Mouse (Mus musculus): ENCODE results near the gene Kank1. TPM values are rescaled to one million over a fixed set of nuclear protein-coding genes. Genes with fewer than 3 reads are reported as not detected.

Kank1 gene
- 5.4 and 8.2 TPM in 2 replicates for polyA plus RNA-seq (2015; fragmentation: Nextera tagmentation; extraction: Ambion mirVana)

GRCm38 (mm10) chr19:25236596-25237491, at the start of gene Kank1:
TSS of gene Kank1 (plus strand) at chr19:25236975.
- TF ChIP-seq CTCF (IDR thresholded peaks at IDR 0.05; ENCODE audit: low read depth): no peak
- TF ChIP-seq EP300 (IDR thresholded peaks at IDR 0.05; ENCODE audit: low read depth): no peak
- H3K36me3 ChIP-seq (replicated peaks; ENCODE audit: insufficient read depth, low read length): no peaks in the 10 kb centered on the region
- WGBS (ENCODE audit: insufficient replicate concordance): under 1% methylated on average over 76 of the region's 76 CpGs
- peak within 1 kb of the TSS; percentile 60 for H3K4me3 ChIP-seq (ENCODE audit: low read depth, low read length)
- H3K27me3 ChIP-seq (ENCODE audit: insufficient read depth, low read length): peaks cover 36% of the 10 kb centered on the region
- ATAC-seq: peak; percentile 89
- H3K4me1 ChIP-seq (ENCODE audit: insufficient read depth): peaks cover 8% of the 10 kb centered on the region; the same call in 1 of the 2 replicates
- peak within 1 kb of the TSS; percentile 93 for H3K4me2 ChIP-seq (ENCODE audit: low read depth, low read length)
- H3K9ac ChIP-seq (replicated peaks): peak within 1 kb of the TSS; percentile 38; the same call in 1 of the 2 replicates
- no peaks in the 10 kb centered on the region for H3K9me3 ChIP-seq (ENCODE audit: low read length)
- no peak within 1 kb of the TSS for H3K27ac ChIP-seq (ENCODE audit: low read depth)
- DNase-seq: peak; percentile 67

DNA sequence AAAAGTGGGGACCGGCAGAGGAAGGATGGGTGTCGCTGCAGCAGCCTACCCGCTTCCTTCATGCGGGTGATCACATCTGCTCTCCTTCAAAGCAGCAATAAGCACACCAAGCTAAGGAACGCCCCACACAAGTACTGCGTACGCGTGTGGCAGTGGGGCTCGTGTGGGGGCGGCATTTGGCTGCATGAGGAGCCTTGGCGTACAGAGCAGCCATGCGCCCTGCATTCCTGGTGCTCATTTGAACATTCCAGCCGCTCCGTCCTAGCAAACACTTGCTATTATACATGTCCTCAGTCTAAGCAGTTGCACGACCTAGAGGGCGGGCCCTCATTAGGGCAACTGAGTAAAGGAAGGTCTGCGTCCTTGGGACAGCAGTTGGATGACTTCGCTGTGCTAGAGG, 49.1 kb upstream of the Kank1 start:
- no peak for DNase-seq
- WGBS (ENCODE audit: insufficient replicate concordance): 84% methylated on average over 18 of the region's 18 CpGs

GRCm38 (mm10) chr19:25193751-25194150, 43.0 kb upstream of the Kank1 start:
- H3K4me3 ChIP-seq (ENCODE audit: low read depth, low read length): no peak overlapping the region
- H3K9me3 ChIP-seq (ENCODE audit: low read length): no peaks in the 10 kb centered on the region
- 83% methylated on average over 9 of the region's 9 CpGs for WGBS (ENCODE audit: insufficient replicate concordance)
- ATAC-seq: no peak
- TF ChIP-seq CTCF (IDR thresholded peaks at IDR 0.05; ENCODE audit: low read depth): no peak
- no peak for TF ChIP-seq EP300 (IDR thresholded peaks at IDR 0.05; ENCODE audit: low read depth)
- DNase-seq: no peak
- H3K36me3 ChIP-seq (replicated peaks; ENCODE audit: insufficient read depth, low read length): peaks cover 58% of the 10 kb centered on the region
- H3K9ac ChIP-seq (replicated peaks): no peak overlapping the region
- no peak overlapping the region for H3K27ac ChIP-seq (ENCODE audit: low read depth)
- no peaks in the 10 kb centered on the region for H3K4me1 ChIP-seq (ENCODE audit: insufficient read depth)
- no peaks in the 10 kb centered on the region for H3K27me3 ChIP-seq (ENCODE audit: insufficient read depth, low read length)
- no peak overlapping the region for H3K4me2 ChIP-seq (ENCODE audit: low read depth, low read length)

More for the DNA sequence above, 49.1 kb upstream of the Kank1 start:
- no peak overlapping the region for H3K9ac ChIP-seq (replicated peaks)
- no peak for ATAC-seq
- no peak overlapping the region for H3K4me3 ChIP-seq (ENCODE audit: low read depth, low read length)
- no peaks in the 10 kb centered on the region for H3K9me3 ChIP-seq (ENCODE audit: low read length)
- no peaks in the 10 kb centered on the region for H3K4me1 ChIP-seq (ENCODE audit: insufficient read depth)
- TF ChIP-seq CTCF (IDR thresholded peaks at IDR 0.05; ENCODE audit: low read depth): no peak
- TF ChIP-seq EP300 (IDR thresholded peaks at IDR 0.05; ENCODE audit: low read depth): no peak
- H3K27me3 ChIP-seq (ENCODE audit: insufficient read depth, low read length): no peaks in the 10 kb centered on the region
- H3K4me2 ChIP-seq (ENCODE audit: low read depth, low read length): no peak overlapping the region
- peaks cover 75% of the 10 kb centered on the region for H3K36me3 ChIP-seq (replicated peaks; ENCODE audit: insufficient read depth, low read length)
- no peak overlapping the region for H3K27ac ChIP-seq (ENCODE audit: low read depth)

DNA sequence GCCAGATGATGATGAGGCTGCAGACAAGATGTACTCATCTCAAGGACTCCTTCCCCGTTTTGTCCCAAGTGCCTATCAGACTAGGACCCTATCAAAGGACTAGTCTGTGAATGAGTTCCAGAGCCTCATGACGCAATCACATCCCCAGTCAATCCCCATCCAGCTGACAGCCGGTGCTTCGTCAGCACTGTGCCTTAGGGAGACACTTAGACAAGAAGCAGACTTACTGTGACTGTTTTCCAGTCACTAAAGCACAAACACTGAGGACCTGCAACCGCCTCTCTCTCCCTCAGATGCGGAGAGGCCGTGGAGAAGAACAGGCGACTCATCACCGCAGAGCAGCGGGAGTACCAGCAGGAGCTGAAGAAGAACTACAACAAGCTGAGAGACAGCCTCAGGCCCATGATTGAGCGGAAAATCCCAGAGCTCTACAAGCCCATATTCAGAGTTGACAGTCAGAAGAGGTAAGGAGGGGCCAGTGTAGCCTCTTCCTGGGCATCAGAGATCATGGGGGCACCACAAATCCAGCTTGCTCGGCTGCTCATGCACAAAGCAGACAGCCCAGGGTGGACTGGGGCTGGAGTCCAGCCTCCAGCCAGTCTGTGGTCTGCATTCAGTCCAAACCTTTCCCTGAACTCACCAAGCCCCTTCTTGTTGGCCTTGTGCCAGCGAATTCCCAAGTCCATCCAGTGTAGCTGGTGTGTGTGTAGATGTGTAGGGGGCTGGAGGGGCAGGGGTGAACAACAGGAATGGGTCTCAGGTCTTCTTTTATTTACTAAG, 36.5 kb upstream of the Kank1 start:
- no peak for TF ChIP-seq EP300 (IDR thresholded peaks at IDR 0.05; ENCODE audit: low read depth)
- no peak for TF ChIP-seq CTCF (IDR thresholded peaks at IDR 0.05; ENCODE audit: low read depth)
- no peak for ATAC-seq

DNA sequence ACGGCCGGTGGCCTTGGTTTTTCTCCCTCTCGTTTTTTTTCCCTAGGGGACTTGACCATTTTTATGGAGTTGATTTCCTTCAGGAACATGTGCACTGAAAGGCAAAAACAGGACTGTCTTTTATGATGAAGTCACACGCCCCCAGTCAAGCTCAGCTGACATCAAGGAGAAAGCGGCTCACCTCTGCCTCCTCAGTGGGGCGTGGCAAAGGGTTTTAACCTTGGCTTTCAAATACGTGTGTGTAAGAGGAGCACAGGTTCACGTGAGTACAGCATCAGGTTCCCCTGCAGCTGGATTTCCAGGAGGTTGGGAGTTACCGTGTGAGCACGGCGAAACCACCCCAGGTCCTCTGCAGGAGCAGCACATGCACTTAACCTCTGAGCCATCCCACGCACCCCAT, 33.7 kb upstream of the Kank1 start:
- no peaks in the 10 kb centered on the region for H3K9me3 ChIP-seq (ENCODE audit: low read length)
- no peak overlapping the region for H3K4me3 ChIP-seq (ENCODE audit: low read depth, low read length)
- H3K4me2 ChIP-seq (ENCODE audit: low read depth, low read length): no peak overlapping the region
- H3K36me3 ChIP-seq (replicated peaks; ENCODE audit: insufficient read depth, low read length): peaks cover 19% of the 10 kb centered on the region
- ATAC-seq (no peak), DNase-seq (no peak)
- H3K27ac ChIP-seq (ENCODE audit: low read depth): no peak overlapping the region
- H3K4me1 ChIP-seq (ENCODE audit: insufficient read depth): 0 out of 2 replicates have a peak, but pooled peaks cover 3% of the 10 kb centered on the region
- 86% methylated on average over 12 of the region's 12 CpGs for WGBS (ENCODE audit: insufficient replicate concordance)
- no peaks in the 10 kb centered on the region for H3K27me3 ChIP-seq (ENCODE audit: insufficient read depth, low read length)
- H3K9ac ChIP-seq (replicated peaks): no peak overlapping the region
- TF ChIP-seq CTCF (IDR thresholded peaks at IDR 0.05; ENCODE audit: low read depth): no peak
- no peak for TF ChIP-seq EP300 (IDR thresholded peaks at IDR 0.05; ENCODE audit: low read depth)

More for the DNA sequence above, 36.5 kb upstream of the Kank1 start:
- no peak overlapping the region for H3K4me2 ChIP-seq (ENCODE audit: low read depth, low read length)
- H3K27ac ChIP-seq (ENCODE audit: low read depth): no peak overlapping the region
- H3K27me3 ChIP-seq (ENCODE audit: insufficient read depth, low read length): no peaks in the 10 kb centered on the region
- peaks cover 28% of the 10 kb centered on the region for H3K36me3 ChIP-seq (replicated peaks; ENCODE audit: insufficient read depth, low read length)
- no peak overlapping the region for H3K9ac ChIP-seq (replicated peaks)
- no peaks in the 10 kb centered on the region for H3K4me1 ChIP-seq (ENCODE audit: insufficient read depth)
- DNase-seq: no peak
- WGBS (ENCODE audit: insufficient replicate concordance): 70% methylated on average over 13 of the region's 13 CpGs
- H3K9me3 ChIP-seq (ENCODE audit: low read length): no peaks in the 10 kb centered on the region
- H3K4me3 ChIP-seq (ENCODE audit: low read depth, low read length): no peak overlapping the region

DNA sequence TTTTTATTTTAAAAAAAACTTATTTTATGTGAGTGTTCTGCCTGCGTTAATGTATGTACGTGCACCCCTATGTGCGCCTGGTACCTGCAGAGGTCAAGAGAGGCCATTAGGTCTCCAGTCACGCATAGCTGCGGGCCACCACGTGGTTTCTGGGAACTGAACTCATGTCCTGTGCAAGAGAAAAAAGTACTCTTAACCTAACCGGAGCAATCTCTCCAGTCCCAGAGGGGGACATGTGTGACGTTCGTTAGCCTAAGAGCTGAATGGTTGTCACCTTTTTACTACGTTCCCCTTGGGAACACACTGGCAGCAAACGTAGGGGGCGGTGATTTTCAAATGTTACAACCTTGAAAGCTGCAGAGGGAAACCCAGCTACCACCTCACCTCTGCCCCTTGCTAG, 29.8 kb upstream of the Kank1 start:
- DNase-seq: no peak
- Histone ChIP-seq H3K27ac (ENCODE audit: low read depth) (no peak overlapping the region), H3K4me1 (ENCODE audit: insufficient read depth) (0 out of 2 replicates have a peak, but pooled peaks cover 3% of the 10 kb centered on the region), H3K36me3 (replicated peaks; ENCODE audit: insufficient read depth, low read length) (0 out of 2 replicates have a peak, but pooled peaks cover 3% of the 10 kb centered on the region), H3K9ac (replicated peaks) (no peak overlapping the region), H3K4me3 (ENCODE audit: low read depth, low read length) (no peak overlapping the region), H3K9me3 (ENCODE audit: low read length) (no peaks in the 10 kb centered on the region), H3K4me2 (ENCODE audit: low read depth, low read length) (no peak overlapping the region), H3K27me3 (ENCODE audit: insufficient read depth, low read length) (no peaks in the 10 kb centered on the region)
- TF ChIP-seq CTCF (IDR thresholded peaks at IDR 0.05; ENCODE audit: low read depth): no peak
- TF ChIP-seq EP300 (IDR thresholded peaks at IDR 0.05; ENCODE audit: low read depth): no peak
- 56% methylated on average over 12 of the region's 12 CpGs for WGBS (ENCODE audit: insufficient replicate concordance)
- ATAC-seq: no peak
